Mouse (Mus musculus): Measurements from ENCODE around the gene Dpyd. TPM values are rescaled to one million over a fixed set of nuclear protein-coding genes. Genes with fewer than 3 reads are reported as not detected.

Gene Dpyd
- polyA plus RNA-seq, 1 experiment from 2014 or later = 1.8 TPM

GRCm38 (mm10) chr3:119431757-119432156 lies 869.8 kb downstream of the Dpyd start:
- ATAC-seq (replicated peaks; ENCODE audit: insufficient number of reproducible peaks, low FRiP score, low TSS enrichment) = no peak
- Histone ChIP-seq H3K4me1 (ENCODE audit: control insufficient read depth, insufficient read depth, low read length) (no peaks in the 10 kb centered on the region), H3K4me2 (no peak overlapping the region), H3K27ac (ENCODE audit: low read depth, low read length) (no peak overlapping the region), H3K9ac (ENCODE audit: low read depth, low read length) (no peak overlapping the region), H3K9me3 (replicated peaks; ENCODE audit: control insufficient read depth, low read length) (no peaks in the 10 kb centered on the region), H3K27me3 (ENCODE audit: control insufficient read depth, insufficient read depth, low read length) (no peaks in the 10 kb centered on the region), H3K36me3 (ENCODE audit: control insufficient read depth, insufficient read depth, low read length) (no peaks in the 10 kb centered on the region), H3K4me3 (ENCODE audit: low read depth, low read length) (no peak overlapping the region)
- 89% methylated on average over 7 of the region's 7 CpGs for WGBS (ENCODE audit: insufficient replicate concordance)

- Histone ChIP-seq H3K27me3 (ENCODE audit: control insufficient read depth, insufficient read depth, low read length) (no peaks in the 10 kb centered on the region), H3K4me2 (no peak overlapping the region), H3K9ac (ENCODE audit: low read depth, low read length) (no peak overlapping the region), H3K9me3 (replicated peaks; ENCODE audit: control insufficient read depth, low read length) (no peaks in the 10 kb centered on the region), H3K4me3 (ENCODE audit: low read depth, low read length) (no peak overlapping the region), H3K36me3 (ENCODE audit: control insufficient read depth, insufficient read depth, low read length) (no peaks in the 10 kb centered on the region), H3K27ac (ENCODE audit: low read depth, low read length) (no peak overlapping the region), H3K4me1 (ENCODE audit: control insufficient read depth, insufficient read depth, low read length) (no peaks in the 10 kb centered on the region)
- ATAC-seq (replicated peaks; ENCODE audit: insufficient number of reproducible peaks, low FRiP score, low TSS enrichment) = no peak
- WGBS (ENCODE audit: insufficient replicate concordance) = 89% methylated on average over 2 of the region's 2 CpGs
Measured at GRCm38 (mm10) chr3:119447559-119447958, 885.6 kb downstream of the Dpyd start.

GRCm38 (mm10) chr3:119464073-119464472 lies 902.1 kb downstream of the Dpyd start:
- Histone ChIP-seq H3K9ac (ENCODE audit: low read depth, low read length) (no peak overlapping the region), H3K4me2 (no peak overlapping the region), H3K9me3 (replicated peaks; ENCODE audit: control insufficient read depth, low read length) (no peaks in the 10 kb centered on the region), H3K27ac (ENCODE audit: low read depth, low read length) (no peak overlapping the region), H3K4me3 (ENCODE audit: low read depth, low read length) (no peak overlapping the region), H3K36me3 (ENCODE audit: control insufficient read depth, insufficient read depth, low read length) (no peaks in the 10 kb centered on the region), H3K4me1 (ENCODE audit: control insufficient read depth, insufficient read depth, low read length) (no peaks in the 10 kb centered on the region), H3K27me3 (ENCODE audit: control insufficient read depth, insufficient read depth, low read length) (no peaks in the 10 kb centered on the region)
- no peak for ATAC-seq (replicated peaks; ENCODE audit: insufficient number of reproducible peaks, low FRiP score, low TSS enrichment)
- WGBS (ENCODE audit: insufficient replicate concordance) = 67% methylated on average over 2 of the region's 2 CpGs

GRCm38 (mm10) chr3:119464479-119464878 lies 902.5 kb downstream of the Dpyd start:
- no peak for ATAC-seq (replicated peaks; ENCODE audit: insufficient number of reproducible peaks, low FRiP score, low TSS enrichment)
- H3K4me2 ChIP-seq = no peak overlapping the region
- H3K4me3 ChIP-seq (ENCODE audit: low read depth, low read length) = no peak overlapping the region
- H3K36me3 ChIP-seq (ENCODE audit: control insufficient read depth, insufficient read depth, low read length) = no peaks in the 10 kb centered on the region
- H3K27me3 ChIP-seq (ENCODE audit: control insufficient read depth, insufficient read depth, low read length) = no peaks in the 10 kb centered on the region
- WGBS (ENCODE audit: insufficient replicate concordance) = 82% methylated on average over 1 of the region's 1 CpGs
- no peak overlapping the region for H3K27ac ChIP-seq (ENCODE audit: low read depth, low read length)
- no peaks in the 10 kb centered on the region for H3K4me1 ChIP-seq (ENCODE audit: control insufficient read depth, insufficient read depth, low read length)
- H3K9me3 ChIP-seq (replicated peaks; ENCODE audit: control insufficient read depth, low read length) = no peaks in the 10 kb centered on the region
- no peak overlapping the region for H3K9ac ChIP-seq (ENCODE audit: low read depth, low read length)

- H3K36me3 ChIP-seq (ENCODE audit: control insufficient read depth, insufficient read depth, low read length) = no peaks in the 10 kb centered on the region
- ATAC-seq (replicated peaks; ENCODE audit: insufficient number of reproducible peaks, low FRiP score, low TSS enrichment) = no peak
- H3K9me3 ChIP-seq (replicated peaks; ENCODE audit: control insufficient read depth, low read length) = no peaks in the 10 kb centered on the region
- WGBS (ENCODE audit: insufficient replicate concordance) = 74% methylated on average over 2 of the region's 2 CpGs
- H3K27me3 ChIP-seq (ENCODE audit: control insufficient read depth, insufficient read depth, low read length) = no peaks in the 10 kb centered on the region
- no peak overlapping the region for H3K27ac ChIP-seq (ENCODE audit: low read depth, low read length)
- no peaks in the 10 kb centered on the region for H3K4me1 ChIP-seq (ENCODE audit: control insufficient read depth, insufficient read depth, low read length)
- no peak overlapping the region for H3K4me2 ChIP-seq
- H3K4me3 ChIP-seq (ENCODE audit: low read depth, low read length) = no peak overlapping the region
- H3K9ac ChIP-seq (ENCODE audit: low read depth, low read length) = no peak overlapping the region
Measured at GRCm38 (mm10) chr3:119467723-119468122, 905.8 kb downstream of the Dpyd start.
